ENCODE assay signal across 8 mouse cellular contexts in genomic region chr3:84695867-84696361, GRCm38 (mm10). TPM values are rescaled to one million over a fixed set of nuclear protein-coding genes. Genes with fewer than 3 reads are reported as not detected.
DNase-seq lines count a peak whose midpoint lies in the region; ATAC-seq and TF ChIP-seq lines count a peak whose summit lies in the region.
"Had no signal": no experiment of that assay in that cellular context is flagged by ENCODE, and none has a peak within 500 bp of the region (broad histone marks: within the 10 kb centered on the region; RNA-seq: fewer than 3 reads in every experiment).

No protein-coding gene starts in this region.

- ATAC-seq in kidney, embryonic 16.5 days (ENCODE audit: low FRiP score, low TSS enrichment) = peak; percentile 72
- ATAC-seq in Patski = peak; percentile 18
- 0 out of 2 replicates have a peak, but pooled peaks have one; percentile 10 for ATAC-seq in embryonic facial prominence, embryonic 12.5 days (ENCODE audit: insufficient number of reproducible peaks, insufficient read depth, low FRiP score, low TSS enrichment)
- ATAC-seq in lung, embryonic 16.5 days (ENCODE audit: low read depth) = peak; percentile 87

- H3K36me3 ChIP-seq in kidney, embryonic 16.5 days (ENCODE audit: insufficient read depth, low read length) = no peaks in the 10 kb centered on the region
- no peaks in the 10 kb centered on the region for H3K36me3 ChIP-seq in embryonic facial prominence, embryonic 12.5 days
- no peaks in the 10 kb centered on the region for H3K36me3 ChIP-seq in lung, embryonic 16.5 days (ENCODE audit: control insufficient read depth, insufficient read depth, low read length)
- H3K36me3 ChIP-seq: midbrain, embryonic 12.5 days had no signal

- H3K4me1 ChIP-seq in kidney, embryonic 16.5 days (ENCODE audit: insufficient read depth, low read length) = peaks cover 14% of the 10 kb centered on the region
- peaks cover 13% of the 10 kb centered on the region; the same call in 1 of the 2 replicates for H3K4me1 ChIP-seq in embryonic facial prominence, embryonic 12.5 days
- H3K4me1 ChIP-seq in lung, embryonic 16.5 days (replicated peaks; ENCODE audit: control insufficient read depth, insufficient read depth, low read length) = peaks cover 24% of the 10 kb centered on the region

- 50% methylated on average over 9 of the region's 9 CpGs for WGBS in kidney, embryonic 16.5 days
- 80% methylated on average over 9 of the region's 9 CpGs for WGBS in embryonic facial prominence, embryonic 12.5 days
- WGBS in lung, embryonic 16.5 days = 27% methylated on average over 9 of the region's 9 CpGs

- no peaks in the 10 kb centered on the region for H3K9me3 ChIP-seq in kidney, embryonic 16.5 days (ENCODE audit: low read length)
- H3K9me3 ChIP-seq in embryonic facial prominence, embryonic 12.5 days = no peaks in the 10 kb centered on the region
- no peaks in the 10 kb centered on the region for H3K9me3 ChIP-seq in lung, embryonic 16.5 days (ENCODE audit: control insufficient read depth, low read length)
- H3K9me3 ChIP-seq: midbrain, embryonic 12.5 days had no signal

- peak overlapping the region; percentile 37 for H3K4me2 ChIP-seq in kidney, embryonic 16.5 days (replicated peaks; ENCODE audit: low read depth, low read length)
- H3K4me2 ChIP-seq in embryonic facial prominence, embryonic 12.5 days (replicated peaks) = no peak overlapping the region
- H3K4me2 ChIP-seq in lung, embryonic 16.5 days (ENCODE audit: low read depth, low read length) = peak overlapping the region; percentile 48
- H3K4me2 ChIP-seq: midbrain, embryonic 12.5 days had no signal

- TF ChIP-seq CTCF in Patski (IDR thresholded peaks at IDR 0.05) = no peak

- CTCF ChIA-PET in Patski (lab: Charles Lee) = interaction anchor here (1.0 to 3.6 kb wide), 9 partner anchors 36 to 381 kb away, joined by 3 to 19 read pairs (median 4); no protein-coding TSS in a partner anchor

- H3K4me3 ChIP-seq in kidney, embryonic 16.5 days (ENCODE audit: low read length) = peak overlapping the region; percentile 7; the same call in 1 of the 2 replicates
- H3K4me3 ChIP-seq in embryonic facial prominence, embryonic 12.5 days = no peak overlapping the region
- peak overlapping the region; percentile 25; the same call in 1 of the 2 replicates for H3K4me3 ChIP-seq in lung, embryonic 16.5 days (ENCODE audit: low read length)
- H3K4me3 ChIP-seq: midbrain, embryonic 12.5 days had no signal

- in situ Hi-C loops in Patski (cut with MboI; ENCODE audit: low pct_unique_long_range_greater_than_20kb) = loop anchor here (5.0 to 25.0 kb wide), 3 partner anchors 41 to 866 kb away; partner anchors contain the start of genes Fbxw7 and Gatb

- peak overlapping the region; percentile 14; the same call in 1 of the 2 replicates for H3K27ac ChIP-seq in kidney, embryonic 16.5 days (ENCODE audit: low read length)
- H3K27ac ChIP-seq in embryonic facial prominence, embryonic 12.5 days = no peak overlapping the region
- peak overlapping the region; percentile 73 for H3K27ac ChIP-seq in lung, embryonic 16.5 days (ENCODE audit: low read length)
- H3K27ac ChIP-seq: midbrain, embryonic 12.5 days had no signal

- POLR2A ChIA-PET in Patski (lab: Charles Lee) = interaction anchor here (0.6 to 2.9 kb wide), 3 partner anchors 118 to 147 kb away, joined by 3 to 15 read pairs (median 4); partner anchors contain the start of gene Fbxw7

- H3K9ac ChIP-seq in kidney, embryonic 16.5 days (replicated peaks; ENCODE audit: low read length) = no peak overlapping the region
- H3K9ac ChIP-seq in embryonic facial prominence, embryonic 12.5 days = no peak overlapping the region
- H3K9ac ChIP-seq in lung, embryonic 16.5 days (ENCODE audit: low read length) = no peak overlapping the region
- H3K9ac ChIP-seq: midbrain, embryonic 12.5 days had no signal

- DNase-seq in kidney, adult 18-20 months = no peak
- DNase-seq in Patski (ENCODE audit: low read depth, low spot score) = peak; percentile 34
- DNase-seq in ovary, postnatal 10 days (ENCODE audit: low spot score) = no peak
- DNase-seq in gastrocnemius, postnatal 4 days (ENCODE audit: low spot score in 2 of 2) = no peak

- no peaks in the 10 kb centered on the region for H3K27me3 ChIP-seq in kidney, embryonic 16.5 days (ENCODE audit: insufficient read depth, low read length)
- no peaks in the 10 kb centered on the region for H3K27me3 ChIP-seq in Patski
- no peaks in the 10 kb centered on the region for H3K27me3 ChIP-seq in embryonic facial prominence, embryonic 12.5 days
- H3K27me3 ChIP-seq in lung, embryonic 16.5 days (ENCODE audit: control insufficient read depth, insufficient read depth, low read depth, low read length) = no peaks in the 10 kb centered on the region

RNA-seq across cellular contexts. Expression of gene Tmem154, which starts 29.9 kb away (rescaled TPM):
- polyA plus RNA-seq in kidney, embryonic 16.5 days (2015; fragmentation: Nextera tagmentation; extraction: Ambion mirVana) = 0.82 and 0.89 TPM in 2 replicates
- polyA plus RNA-seq in Patski (2021) = 0.83 TPM
- 0.99 and 1.3 TPM in 2 replicates for polyA plus RNA-seq in embryonic facial prominence, embryonic 12.5 days (2016; fragmentation: Nextera tagmentation; extraction: Ambion mirVana)
- 3.4 and 4.1 TPM in 2 replicates for polyA plus RNA-seq in lung, embryonic 16.5 days (2015; fragmentation: Nextera tagmentation; extraction: Ambion mirVana)
- total RNA-seq in gastrocnemius, postnatal 4 days (2021) = 1 to 10 TPM; 2.0 TPM

Comparison
In these comparisons a context has a peak if more than half of its experiments do, and no peak if none do; other contexts are left out.
1. ATAC-seq: peak in every context shown above with its lines; median percentile 87 in lung, embryonic 16.5 days; 72 in kidney, embryonic 16.5 days; 18 in Patski; 10 in embryonic facial prominence, embryonic 12.5 days.